Mouse (Mus musculus) C2C12 (cell line): Measurements from ENCODE around the gene Adora2b.

ENCODE experiments used
- CEBPB ChIP-seq: IDR thresholded peaks from one replicate; pipeline ENCODE4 v1.6.1; 2011; ENCODE audit warnings: low read depth, mild to moderate bottlenecking, control low read depth, moderate library complexity
- CTCF ChIP-seq: IDR thresholded peaks from one replicate; pipeline ENCODE4 v1.5.1; 2011; ENCODE audit not compliant: control insufficient read depth, insufficient read depth, insufficient read length
- FOSL1 ChIP-seq: IDR thresholded peaks from one replicate; pipeline ENCODE4 v1.8.0; 2011; ENCODE audit warnings: mild to moderate bottlenecking, low read length; ENCODE audit not compliant: poor library complexity, insufficient read depth, severe bottlenecking
- MAX ChIP-seq: IDR thresholded peaks from one replicate; pipeline ENCODE4 v1.6.1; 2011; ENCODE audit warnings: mild to moderate bottlenecking, control low read depth
- USF1 ChIP-seq: IDR thresholded peaks from one replicate; pipeline ENCODE4 v1.6.1; 2011; ENCODE audit warnings: low read depth, mild to moderate bottlenecking, control low read depth, moderate library complexity

- TF ChIP-seq CTCF (no peak), MAX (no peak), FOSL1 (no peak), USF1 (no peak), CEBPB (no peak)
These were observed 10.4 kb downstream of the Adora2b start for GRCm38 (mm10) chr11:62259214-62259613.
